Mouse (Mus musculus): ENCODE measurements around the gene Trmt44. TPM values are rescaled to one million over a fixed set of nuclear protein-coding genes. Genes with fewer than 3 reads are reported as not detected.

Trmt44 gene
- polyA plus RNA-seq, 1 experiment from 2014 or later, result 8.4 TPM

GRCm38 (mm10) chr5:35531586-35531985, 43.3 kb downstream of the Trmt44 start:
- H3K27me3 ChIP-seq, result no peaks in the 10 kb centered on the region; the same call in 1 of the 2 replicates
- ATAC-seq (ENCODE audit: low FRiP score), result no peak
- H3K9me3 ChIP-seq (replicated peaks), result no peaks in the 10 kb centered on the region
- 14% methylated on average over 10 of the region's 10 CpGs for WGBS
- no peak overlapping the region for H3K27ac ChIP-seq
- no peak overlapping the region for H3K4me2 ChIP-seq (replicated peaks)
- H3K36me3 ChIP-seq, result no peaks in the 10 kb centered on the region
- no peak overlapping the region for H3K9ac ChIP-seq
- H3K4me1 ChIP-seq, result 0 out of 2 replicates have a peak, but pooled peaks cover 2% of the 10 kb centered on the region
- H3K4me3 ChIP-seq, result no peak overlapping the region

- Histone ChIP-seq H3K4me2 (replicated peaks) (no peak overlapping the region), H3K36me3 (no peaks in the 10 kb centered on the region), H3K9me3 (replicated peaks) (no peaks in the 10 kb centered on the region), H3K27me3 (peaks cover 10% of the 10 kb centered on the region), H3K9ac (no peak overlapping the region), H3K4me1 (peaks cover 12% of the 10 kb centered on the region), H3K4me3 (no peak overlapping the region), H3K27ac (no peak overlapping the region)
- 16% methylated on average over 4 of the region's 4 CpGs for WGBS
- ATAC-seq (ENCODE audit: low FRiP score), result no peak
These were observed 44.4 kb downstream of the Trmt44 start for GRCm38 (mm10) chr5:35530442-35530841.

GRCm38 (mm10) chr5:35525469-35526123, 49.3 kb downstream of the Trmt44 start, which contains the start of gene Cpz:
Gene Cpz (minus strand): TSS chr5:35525698.
- H3K36me3 ChIP-seq, result no peaks in the 10 kb centered on the region
- H3K4me3 ChIP-seq, result peak within 1 kb of the TSS; percentile 31
- H3K9ac ChIP-seq, result peak within 1 kb of the TSS; percentile 50
- peak within 1 kb of the TSS; percentile 58 for H3K4me2 ChIP-seq (replicated peaks)
- 2% methylated on average over 29 of the region's 29 CpGs for WGBS
- peak; percentile 77 for ATAC-seq (ENCODE audit: low FRiP score)
- H3K27ac ChIP-seq, result no peak within 1 kb of the TSS
- H3K9me3 ChIP-seq (replicated peaks), result no peaks in the 10 kb centered on the region
- peaks cover 32% of the 10 kb centered on the region for H3K27me3 ChIP-seq
- H3K4me1 ChIP-seq, result peaks cover 16% of the 10 kb centered on the region

GRCm38 (mm10) chr5:35524381-35524780, 50.5 kb downstream of the Trmt44 start:
- Histone ChIP-seq H3K27me3 (peaks cover 35% of the 10 kb centered on the region), H3K27ac (no peak overlapping the region)

GRCm38 (mm10) chr5:35523735-35524134, 51.1 kb downstream of the Trmt44 start:
- H3K4me3 ChIP-seq, result no peak overlapping the region
- H3K4me2 ChIP-seq (replicated peaks), result no peak overlapping the region
- no peak overlapping the region for H3K9ac ChIP-seq
- WGBS, result 1% methylated on average over 5 of the region's 5 CpGs
- no peaks in the 10 kb centered on the region for H3K9me3 ChIP-seq (replicated peaks)
- H3K4me1 ChIP-seq, result peaks cover 16% of the 10 kb centered on the region
- no peak overlapping the region for H3K27ac ChIP-seq
- ATAC-seq (ENCODE audit: low FRiP score), result no peak; the same call in 1 of the 2 replicates
- H3K36me3 ChIP-seq, result no peaks in the 10 kb centered on the region
- peaks cover 35% of the 10 kb centered on the region for H3K27me3 ChIP-seq

More at GRCm38 (mm10) chr5:35524381-35524780, 50.5 kb downstream of the Trmt44 start:
- H3K4me1 ChIP-seq, result peaks cover 16% of the 10 kb centered on the region
- H3K4me2 ChIP-seq (replicated peaks), result peak overlapping the region; percentile 58; the same call in 1 of the 2 replicates
- no peaks in the 10 kb centered on the region for H3K36me3 ChIP-seq
- WGBS, result 84% methylated on average over 2 of the region's 2 CpGs
- no peaks in the 10 kb centered on the region for H3K9me3 ChIP-seq (replicated peaks)
- H3K9ac ChIP-seq, result no peak overlapping the region
- no peak overlapping the region for H3K4me3 ChIP-seq
- ATAC-seq (ENCODE audit: low FRiP score), result no peak

- H3K27me3 ChIP-seq, result peaks cover 11% of the 10 kb centered on the region
- 90% methylated on average over 11 of the region's 11 CpGs for WGBS
- no peak for ATAC-seq (ENCODE audit: low FRiP score)
- no peaks in the 10 kb centered on the region for H3K4me1 ChIP-seq
- no peak overlapping the region for H3K4me3 ChIP-seq
- H3K9ac ChIP-seq, result no peak overlapping the region
- no peak overlapping the region for H3K4me2 ChIP-seq (replicated peaks)
- no peaks in the 10 kb centered on the region for H3K36me3 ChIP-seq
- no peak overlapping the region for H3K27ac ChIP-seq
- H3K9me3 ChIP-seq (replicated peaks), result no peaks in the 10 kb centered on the region
These were observed 58.1 kb downstream of the Trmt44 start for GRCm38 (mm10) chr5:35516781-35517180.

- ATAC-seq (ENCODE audit: low FRiP score), result no peak
- no peaks in the 10 kb centered on the region for H3K9me3 ChIP-seq (replicated peaks)
- 26% methylated on average over 5 of the region's 5 CpGs for WGBS
These were observed 64.3 kb downstream of the Trmt44 start for GRCm38 (mm10) chr5:35510589-35510988.

More at GRCm38 (mm10) chr5:35510589-35510988, 64.3 kb downstream of the Trmt44 start:
- Histone ChIP-seq H3K4me3 (no peak overlapping the region), H3K4me1 (no peaks in the 10 kb centered on the region), H3K27ac (no peak overlapping the region), H3K36me3 (no peaks in the 10 kb centered on the region), H3K9ac (no peak overlapping the region), H3K27me3 (peaks cover 19% of the 10 kb centered on the region), H3K4me2 (replicated peaks) (no peak overlapping the region)

Other genes starting within 250 kb of the Trmt44 start
- 15.5 and 17.3 TPM in 2 replicates for gene Hmx1, start 186.0 kb downstream of the Trmt44 start, polyA plus RNA-seq (2016; fragmentation: Nextera tagmentation; extraction: Ambion mirVana)
- 6.4 TPM in 2 replicates for gene Cpz, start 49.4 kb downstream of the Trmt44 start, polyA plus RNA-seq (2016; fragmentation: Nextera tagmentation; extraction: Ambion mirVana)
- gene Acox3, start 8.0 kb upstream of the Trmt44 start, polyA plus RNA-seq (2016; fragmentation: Nextera tagmentation; extraction: Ambion mirVana), result 16.3 and 19.7 TPM in 2 replicates
- 7.3 and 9.7 TPM in 2 replicates for gene Htra3, start 104.7 kb upstream of the Trmt44 start, polyA plus RNA-seq (2016; fragmentation: Nextera tagmentation; extraction: Ambion mirVana)
- gene Sh3tc1, start 164.9 kb upstream of the Trmt44 start, polyA plus RNA-seq (2016; fragmentation: Nextera tagmentation; extraction: Ambion mirVana), result 4.0 and 4.7 TPM in 2 replicates
- 3.7 and 3.9 TPM in 2 replicates for gene Ablim2, start 182.8 kb upstream of the Trmt44 start, polyA plus RNA-seq (2016; fragmentation: Nextera tagmentation; extraction: Ambion mirVana)

All from hindbrain, embryonic 12.5 days (tissue).